Mouse (Mus musculus) olfactory bulb, adult 2 months (tissue): ENCODE measurements around the gene Actl6b.
A peak's percentile ranks its signal among the peaks of the same experiment; 100 is the strongest.

Source experiments
- CTCF ChIP-seq: fragments of 200-500 bp; IDR thresholded peaks from 2 replicates; pipeline ENCODE4 v1.5.1; 2012; ENCODE audit warnings: low read depth, mild to moderate bottlenecking, low read length, moderate library complexity; ENCODE audit not compliant: insufficient read depth
- POLR2A ChIP-seq: fragments of 200-500 bp; IDR thresholded peaks from 2 replicates; pipeline ENCODE4 v1.6.1; 2012; ENCODE audit warnings: mild to moderate bottlenecking, low read depth, low read length, moderate library complexity; ENCODE audit not compliant: insufficient read depth

DNA sequence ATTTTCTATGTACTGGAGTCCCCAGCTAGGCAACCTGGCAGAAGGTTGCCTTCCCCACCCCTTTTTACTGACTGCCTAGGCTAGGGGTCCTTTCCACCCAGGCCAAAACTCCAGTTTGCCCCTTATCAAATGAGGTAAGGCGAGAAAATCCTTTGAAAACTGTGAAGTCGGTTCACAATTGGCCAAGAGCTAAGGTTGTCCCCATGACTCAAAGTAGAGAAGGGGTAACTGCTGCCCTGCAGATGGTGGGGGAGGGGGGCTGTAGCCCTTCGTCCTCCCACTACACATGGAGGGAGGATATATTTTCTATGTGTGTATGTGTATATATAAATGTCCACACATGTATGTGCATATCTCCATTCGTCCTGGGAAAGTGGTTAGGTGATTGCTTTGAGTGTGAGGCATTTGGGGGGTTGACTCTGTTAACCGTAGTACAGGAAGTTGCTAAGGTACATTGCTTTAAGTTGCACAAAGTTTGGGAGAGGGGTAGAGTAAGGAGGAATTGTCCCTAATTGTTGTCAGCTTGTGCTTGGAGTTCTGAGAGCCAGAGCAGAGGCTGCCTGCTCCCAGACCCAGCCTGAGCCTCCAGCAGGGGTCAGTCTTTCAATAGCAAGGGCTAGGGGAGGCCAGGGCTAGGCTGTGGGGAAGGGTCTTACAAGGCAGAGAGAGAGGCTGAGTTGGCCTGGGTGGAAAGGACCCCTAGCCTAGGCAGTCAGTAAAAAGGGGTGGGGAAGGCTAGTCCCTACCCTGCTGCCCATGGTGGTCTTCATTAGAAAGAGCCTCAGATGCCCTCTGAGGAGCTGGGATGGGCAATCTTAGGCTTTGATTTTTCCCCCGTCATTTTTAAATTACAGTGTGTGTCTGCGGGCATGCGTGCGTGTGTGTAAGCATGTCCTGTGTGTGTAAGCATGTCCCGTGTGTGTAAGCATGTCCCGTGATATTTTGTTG lies 40.2 kb upstream of the Actl6b start:
- TF ChIP-seq CTCF (0 out of 2 replicates have a peak, but pooled peaks have one; percentile 35), POLR2A (no peak)
